Mouse (Mus musculus) urinary bladder, postnatal 10 days (tissue): ENCODE results near the gene Lcorl.
"Not testable (repeated sequence)": the region's sequence is repeated elsewhere in the genome, so short reads cannot be mapped to it uniquely, and the experiment has no call there.

Experiments used
- DNase-seq: peaks from one replicate; pipeline ENCODE4 v3.0.0; 2022; ENCODE audit warnings: low spot score

The Lcorl gene

GRCm38 (mm10) chr5:45706811-45707210 lies 150.6 kb downstream of the Lcorl start:
- DNase-seq, result no peak

- no peak for DNase-seq
Measured at GRCm38 (mm10) chr5:45691678-45692077, 165.7 kb downstream of the Lcorl start.

- no peak for DNase-seq
Measured at GRCm38 (mm10) chr5:45690802-45691201, 166.6 kb downstream of the Lcorl start.

GRCm38 (mm10) chr5:45689152-45689551 lies 168.3 kb downstream of the Lcorl start:
- DNase-seq, result no peak

- no peak for DNase-seq
Measured at GRCm38 (mm10) chr5:45686223-45686622, 171.2 kb downstream of the Lcorl start.

- no peak for DNase-seq
Measured at GRCm38 (mm10) chr5:45685243-45685642, 172.2 kb downstream of the Lcorl start.

GRCm38 (mm10) chr5:45683388-45683787 lies 174.0 kb downstream of the Lcorl start:
- DNase-seq, result no peak

GRCm38 (mm10) chr5:45679955-45680354 lies 177.5 kb downstream of the Lcorl start:
- no peak for DNase-seq

- no peak for DNase-seq
Measured at GRCm38 (mm10) chr5:45677639-45678038, 179.8 kb downstream of the Lcorl start.

- DNase-seq, result no peak
Measured at GRCm38 (mm10) chr5:45675032-45675431, 182.4 kb downstream of the Lcorl start.

GRCm38 (mm10) chr5:45670894-45671494 lies 186.4 kb downstream of the Lcorl start:
- no peak for DNase-seq

GRCm38 (mm10) chr5:45670280-45670670 lies 187.1 kb downstream of the Lcorl start:
- no peak for DNase-seq

- DNase-seq, result peak; percentile 99
Measured at GRCm38 (mm10) chr5:45669598-45670279, 187.7 kb downstream of the Lcorl start, which contains the start of gene Ncapg. TSS of gene Ncapg (plus strand) at chr5:45669919.

- no peak for DNase-seq
Measured at GRCm38 (mm10) chr5:45669234-45669597, 188.2 kb downstream of the Lcorl start.

GRCm38 (mm10) chr5:45668831-45669230 lies 188.6 kb downstream of the Lcorl start:
- DNase-seq, result no peak

- no peak for DNase-seq
Measured at GRCm38 (mm10) chr5:45668324-45668723, 189.1 kb downstream of the Lcorl start.

- not testable (repeated sequence) for DNase-seq
Measured at GRCm38 (mm10) chr5:45658406-45658805, 199.0 kb downstream of the Lcorl start.

GRCm38 (mm10) chr5:45651026-45651703 lies 206.2 kb downstream of the Lcorl start:
- DNase-seq, result no peak
